Mouse (Mus musculus) cerebellum, postnatal 25 days (tissue): ENCODE measurements at regions not wholly inside any gene's neighbourhood (a gene's known extent, or its start where the extent isn't known, plus 50 kb on each side); places are given as distances from the start of the nearest gene placed in this dataset.
"Not testable (repeated sequence)": the region's sequence is repeated elsewhere in the genome, so short reads cannot be mapped to it uniquely, and the experiment has no call there.

Experiments used
- DNase-seq, 2 experiments: peaks; one replicate each; pipeline ENCODE4 v3.0.0; 2021; ENCODE audit warnings: mixed read lengths in 2 of 2

- DNase-seq = not testable (repeated sequence)
Observed at GRCm38 (mm10) chr13:68451521-68451920, 130.4 kb downstream of the Mtrr start.

DNA sequence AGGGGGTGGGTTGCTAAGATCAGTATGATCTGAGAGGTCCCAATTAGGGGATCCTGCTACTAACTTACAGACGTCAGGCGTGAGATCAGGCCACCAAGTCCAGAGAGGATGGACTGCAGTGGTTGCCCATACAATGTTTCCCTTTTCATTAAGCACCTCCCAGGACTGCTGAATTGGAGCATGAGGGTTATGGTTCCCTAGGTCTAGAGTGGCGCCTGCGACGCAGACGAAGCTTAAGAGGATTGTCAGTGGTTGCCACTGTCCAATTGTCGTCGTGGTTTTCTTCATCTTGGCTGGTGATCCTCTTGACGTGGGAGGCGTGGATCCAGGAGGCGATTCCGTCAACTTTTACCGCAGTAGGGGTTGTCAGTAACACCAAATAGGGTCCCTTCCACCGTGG lies 137.6 kb downstream of the Mtrr start:
- peak in 1 of 2 experiments; percentile 8 for DNase-seq
